Mouse (Mus musculus) left cerebral cortex, postnatal 10 days (tissue): ENCODE measurements around the gene Hinfp. TPM values are rescaled to one million over a fixed set of nuclear protein-coding genes. Genes with fewer than 3 reads are reported as not detected.
"Not testable (repeated sequence)": the region's sequence is repeated elsewhere in the genome, so short reads cannot be mapped to it uniquely, and the experiment has no call there.

Experiments used
- DNase-seq, 2 experiments: peaks; one replicate each; pipeline ENCODE4 v3.0.0; 2021 to 2022; ENCODE audit warnings: low spot score in 2 of 2, mixed read lengths in 1 of 2; ENCODE audit errors: extremely low spot score in 1 of 2
- intact Hi-C: fragments of 180-260 bp; cut with DNase I; formaldehyde crosslinking; loops from one replicate; pipeline ENCODE4 v1.15.1; 2025
- total RNA-seq, 2 experiments: library from RNA; stranded (reverse); gene quantifications; 2 replicates each; pipeline ENCODE4 v1.2.3; 2021

The Hinfp gene
- 10 to 100 TPM; 27.1 to 28.3 TPM for total RNA-seq

GRCm38 (mm10) chr9:44305466-44306079 lies at the start of gene Hinfp:
Hinfp (minus strand) TSS chr9:44305671.
- DNase-seq, result peak; percentile 99
- intact Hi-C loops, result no loop called here

DNA sequence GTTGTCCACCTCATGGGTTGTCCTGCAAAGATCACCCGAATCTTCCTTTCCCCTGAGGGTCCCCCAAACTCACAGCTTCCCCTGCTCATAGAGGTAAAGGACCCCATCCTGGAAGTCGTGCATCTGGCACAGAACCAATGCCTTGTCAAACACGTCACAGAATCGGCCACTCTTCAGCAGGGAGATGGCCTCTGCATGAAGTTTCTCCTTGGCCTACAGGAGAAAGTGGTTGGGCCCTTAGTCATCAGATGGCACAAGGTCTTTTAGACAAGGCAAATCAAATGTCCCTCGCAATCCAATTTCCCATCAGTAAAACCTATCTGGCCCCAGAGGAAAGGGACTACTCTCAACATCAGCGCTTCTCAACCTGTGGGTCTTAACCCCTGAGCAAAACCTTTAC lies 47.7 kb upstream of the Hinfp start:
- intact Hi-C loops, result loop anchor here (5.0 kb wide), 1 partner anchor 34 kb away; no protein-coding TSS in a partner anchor
- DNase-seq, result no peak

GRCm38 (mm10) chr9:44352337-44352736 lies 46.9 kb upstream of the Hinfp start:
- DNase-seq, result no peak
- intact Hi-C loops, result loop anchor here (5.0 kb wide), 1 partner anchor 35 kb away; no protein-coding TSS in a partner anchor

DNA sequence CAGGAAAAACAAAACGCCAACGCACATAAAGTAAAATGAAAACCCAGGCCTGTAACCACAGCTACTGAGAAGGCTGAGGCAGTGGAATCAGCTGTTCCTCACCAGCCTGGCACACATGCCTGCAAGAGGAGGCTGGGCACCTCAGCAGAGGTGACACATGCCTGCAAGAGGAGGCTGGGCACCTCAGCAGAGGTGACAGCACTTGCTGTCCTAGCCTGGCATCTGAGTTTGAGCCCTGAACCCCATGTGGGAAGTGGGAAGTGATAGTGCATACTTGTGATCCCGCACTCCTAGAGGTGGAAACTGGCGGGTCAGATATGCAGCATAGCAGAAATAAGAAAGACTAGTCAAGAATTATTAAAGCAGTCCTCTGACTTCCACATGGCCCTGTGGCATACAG lies 45.9 kb upstream of the Hinfp start:
- intact Hi-C loops, result loop anchor here (1.0 to 5.0 kb wide), 2 partner anchors 36 to 217 kb away; partner anchors contain the start of gene Mcam
- DNase-seq, result no peak

- no peak for DNase-seq
- intact Hi-C loops, result no loop called here
These were observed 43.1 kb upstream of the Hinfp start for GRCm38 (mm10) chr9:44348546-44348945.

- DNase-seq, result no peak
- intact Hi-C loops, result no loop called here
These were observed 42.1 kb upstream of the Hinfp start for GRCm38 (mm10) chr9:44347621-44348020.

GRCm38 (mm10) chr9:44347166-44347565 lies 41.7 kb upstream of the Hinfp start:
- DNase-seq, result no peak
- intact Hi-C loops, result no loop called here

- intact Hi-C loops, result no loop called here
- no peak for DNase-seq
These were observed 40.3 kb upstream of the Hinfp start for GRCm38 (mm10) chr9:44345570-44346433.

GRCm38 (mm10) chr9:44343781-44344421 lies 38.4 kb upstream of the Hinfp start, which contains the start of gene Hmbs:
Hmbs (minus strand) TSS chr9:44344228.
- intact Hi-C loops, result no loop called here
- DNase-seq, result peak; percentile 85 to 93

- intact Hi-C loops, result no loop called here
- DNase-seq, result no peak
These were observed 37.8 kb upstream of the Hinfp start for GRCm38 (mm10) chr9:44343290-44343689.

DNA sequence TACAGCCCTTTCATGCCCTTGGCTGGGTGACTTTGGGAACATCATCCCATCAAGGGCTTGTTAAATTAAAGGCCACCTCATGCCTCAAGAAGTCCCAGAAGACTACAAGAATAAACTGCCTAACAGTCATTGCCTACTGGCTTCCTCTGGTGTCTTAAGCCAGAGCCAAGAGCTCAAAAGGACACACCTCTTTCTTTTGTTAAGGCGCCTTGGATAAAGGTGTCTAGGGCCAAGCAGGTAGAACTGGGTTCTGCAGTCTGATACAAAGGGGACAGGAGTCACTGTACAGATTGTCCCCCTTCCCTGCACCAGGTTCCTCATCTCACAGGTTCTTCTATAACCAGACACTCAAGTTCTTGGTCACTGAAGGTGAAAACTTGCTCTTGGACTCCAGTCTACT lies 37.1 kb upstream of the Hinfp start:
- DNase-seq, result no peak
- intact Hi-C loops, result no loop called here

DNA sequence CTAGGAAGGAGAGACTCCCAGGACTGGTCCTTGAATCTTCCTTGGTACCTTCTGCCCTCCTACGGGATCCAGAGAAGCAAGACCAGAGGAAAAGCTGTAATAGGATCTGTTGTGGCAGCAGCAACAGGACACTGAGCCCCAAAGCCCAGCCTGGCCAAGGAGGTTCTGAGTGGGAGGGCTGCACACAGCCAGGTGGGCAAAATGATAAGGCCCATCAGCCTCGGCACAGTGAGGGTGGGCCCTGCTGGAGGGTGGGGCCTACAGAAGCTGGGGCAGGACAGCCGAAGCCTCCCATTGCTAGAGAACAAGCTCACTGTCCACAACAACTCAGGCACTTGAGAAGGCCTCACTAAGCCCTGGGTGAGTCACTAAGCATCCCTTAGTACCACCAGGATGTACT lies 36.7 kb upstream of the Hinfp start:
- intact Hi-C loops, result no loop called here
- DNase-seq, result no peak

DNA sequence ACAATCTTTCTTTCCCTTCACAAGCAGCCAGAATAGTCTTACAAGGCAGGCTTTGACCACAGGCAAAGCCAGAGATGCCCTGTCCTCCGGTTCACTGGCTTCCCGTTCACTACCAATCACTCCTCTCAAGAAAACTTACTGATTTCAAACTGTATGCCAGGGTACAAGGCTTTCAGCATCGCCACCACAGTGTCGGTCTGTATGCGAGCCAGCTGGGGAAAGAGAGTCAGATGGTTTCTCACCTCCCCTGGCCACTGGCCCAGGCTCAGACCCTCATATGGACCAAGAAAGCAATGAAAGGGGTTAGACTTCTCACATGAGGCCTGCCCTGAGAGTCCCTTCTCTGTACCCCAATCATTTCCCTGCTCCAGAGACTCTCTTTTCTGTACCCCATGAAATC lies 36.0 kb upstream of the Hinfp start:
- DNase-seq, result no peak
- intact Hi-C loops, result no loop called here

DNA sequence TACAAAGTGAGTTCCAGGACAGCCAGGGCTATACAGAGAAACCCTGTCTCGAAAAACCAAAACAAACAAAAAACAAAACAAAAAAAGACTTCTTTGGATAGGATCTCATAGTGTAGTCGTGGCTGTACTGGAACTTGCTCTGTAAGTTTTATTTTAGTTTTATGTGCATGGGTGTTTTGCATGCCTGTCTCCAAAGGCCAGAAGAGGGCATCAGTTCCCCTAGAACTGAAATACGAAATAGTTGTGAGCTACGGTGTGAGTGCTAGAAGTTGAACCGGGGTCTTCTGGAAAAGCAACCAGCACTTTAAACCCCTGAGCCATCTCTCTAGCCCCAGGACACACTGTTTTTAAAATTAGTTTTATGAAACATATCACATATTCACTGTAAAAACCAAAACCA lies 33.1 kb upstream of the Hinfp start:
- intact Hi-C loops, result loop anchor here (10.0 kb wide), 1 partner anchor 214 kb away; no protein-coding TSS in a partner anchor
- no peak for DNase-seq

- intact Hi-C loops, result loop anchor here (10.0 kb wide), 1 partner anchor 213 kb away; no protein-coding TSS in a partner anchor
These were observed 32.1 kb upstream of the Hinfp start for GRCm38 (mm10) chr9:44337436-44338169.

DNA sequence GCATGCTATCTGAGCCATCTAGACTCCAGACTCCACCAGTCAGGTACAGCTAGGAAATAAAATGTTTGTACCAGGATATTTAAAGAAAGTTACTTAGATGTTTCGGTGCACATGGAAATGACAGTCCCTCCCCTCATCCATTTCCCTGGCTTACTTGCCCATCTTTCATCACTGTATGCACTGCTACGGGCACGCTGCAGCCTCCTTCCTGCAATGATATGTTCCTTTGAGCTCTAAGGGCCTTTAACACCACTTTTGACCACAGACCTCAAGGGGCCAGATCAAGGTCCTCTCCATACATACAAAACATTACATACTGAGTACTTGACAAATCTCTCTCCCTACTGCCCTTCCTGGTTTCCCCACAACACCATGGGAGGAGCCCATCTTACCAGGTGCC lies 31.5 kb upstream of the Hinfp start:
- no peak for DNase-seq
- intact Hi-C loops, result loop anchor here (10.0 kb wide), 1 partner anchor 212 kb away; no protein-coding TSS in a partner anchor

More at GRCm38 (mm10) chr9:44337436-44338169, 32.1 kb upstream of the Hinfp start:
- DNase-seq, result no peak

- intact Hi-C loops, result loop anchor here (10.0 kb wide), 1 partner anchor 212 kb away; no protein-coding TSS in a partner anchor
- not testable (repeated sequence) for DNase-seq
These were observed 31.0 kb upstream of the Hinfp start for GRCm38 (mm10) chr9:44336513-44336912.

DNA sequence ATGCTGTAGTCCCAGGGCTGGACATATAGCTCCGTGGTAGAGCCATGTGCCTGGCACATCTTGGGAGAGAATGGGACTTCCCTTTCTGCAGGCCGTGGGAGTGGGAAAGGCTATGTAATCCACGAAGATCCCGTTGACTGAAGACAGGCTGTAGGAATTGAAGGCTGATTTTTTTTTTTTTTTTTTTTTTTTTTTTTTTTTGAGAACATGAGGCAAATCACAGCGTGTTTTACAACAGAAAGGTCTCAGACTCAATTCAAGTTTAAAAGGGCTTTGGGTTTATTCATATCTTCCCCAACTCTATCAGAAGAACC lies 30.6 kb upstream of the Hinfp start:
- intact Hi-C loops, result loop anchor here (10.0 kb wide), 1 partner anchor 211 kb away; no protein-coding TSS in a partner anchor
- DNase-seq, result no peak
